Mouse (Mus musculus): ENCODE results near the gene Nptxr.

The Nptxr gene

DNA sequence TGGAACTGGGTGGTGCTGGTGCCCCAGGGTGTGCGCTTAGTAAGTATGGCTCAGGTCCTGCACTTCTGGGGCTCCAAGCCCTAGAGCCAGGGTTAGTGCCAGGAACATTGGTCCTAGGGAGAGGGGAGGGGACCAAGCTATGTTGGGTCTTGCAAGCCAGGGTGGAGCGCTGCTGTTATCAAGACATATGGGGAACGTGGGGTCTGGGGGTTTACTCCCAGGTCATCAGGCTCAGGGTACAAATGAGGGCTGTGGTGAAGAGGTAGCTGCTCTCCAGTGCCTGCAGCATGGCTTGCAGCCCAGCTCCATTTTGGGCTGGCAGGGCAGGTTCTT, 51.2 kb downstream of the Nptxr start:
- DNase-seq (ENCODE audit: low read depth, low spot score): no peak

DNA sequence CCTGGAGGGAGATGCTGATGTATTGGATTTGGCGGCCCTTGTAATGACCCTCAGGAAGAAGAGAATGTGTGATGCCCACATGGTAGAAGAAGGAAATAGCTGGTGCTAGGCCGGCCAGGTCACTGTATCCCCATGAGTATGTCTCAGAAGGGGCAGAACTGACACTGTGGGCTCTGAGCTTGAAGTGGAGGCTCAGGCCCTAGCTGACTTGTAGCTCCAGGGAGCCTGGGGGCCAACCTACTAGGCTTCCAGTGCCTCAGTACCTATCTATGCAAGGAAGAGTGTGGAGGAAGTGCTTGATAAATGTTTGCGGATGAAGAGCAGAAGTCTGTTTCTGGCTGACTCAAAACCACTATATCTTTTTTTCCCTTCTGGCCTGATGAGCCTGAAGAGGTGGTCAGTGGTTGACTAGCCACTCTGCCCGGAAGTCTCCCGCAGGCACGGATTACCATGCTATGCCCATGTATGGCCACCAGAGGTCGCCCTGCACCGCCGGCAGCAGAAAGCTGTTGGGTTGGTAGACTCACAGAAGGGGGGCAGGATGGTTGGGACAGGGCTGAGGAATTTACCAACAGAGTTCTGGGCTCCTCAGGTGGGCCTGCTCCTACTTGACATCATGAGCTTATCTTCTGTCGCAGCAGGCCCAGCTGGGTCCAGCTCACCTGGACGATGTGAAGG, 51.7 kb downstream of the Nptxr start:
- DNase-seq (ENCODE audit: low read depth, low spot score): no peak

DNA sequence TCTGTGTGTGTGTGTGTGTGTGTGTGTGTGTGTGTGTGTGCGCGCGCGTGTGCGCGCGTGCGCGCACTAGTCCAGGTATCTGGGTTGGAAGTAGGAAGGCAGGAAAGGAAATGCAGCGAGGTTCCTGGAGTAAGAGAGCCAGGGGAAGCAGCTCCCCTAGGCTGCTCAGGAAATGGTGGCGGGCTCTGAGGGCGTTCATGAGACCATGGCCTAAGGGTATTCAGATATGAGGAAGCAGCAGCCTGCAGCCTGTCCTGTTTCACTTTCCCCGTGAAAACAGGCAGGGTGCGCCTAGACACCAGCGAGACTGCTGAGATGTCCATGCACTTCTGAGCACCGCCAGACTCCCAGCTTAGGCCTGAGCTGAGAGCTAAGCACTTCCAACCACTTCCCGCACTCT, 52.8 kb downstream of the Nptxr start:
- no peak for DNase-seq (ENCODE audit: low read depth, low spot score)

DNA sequence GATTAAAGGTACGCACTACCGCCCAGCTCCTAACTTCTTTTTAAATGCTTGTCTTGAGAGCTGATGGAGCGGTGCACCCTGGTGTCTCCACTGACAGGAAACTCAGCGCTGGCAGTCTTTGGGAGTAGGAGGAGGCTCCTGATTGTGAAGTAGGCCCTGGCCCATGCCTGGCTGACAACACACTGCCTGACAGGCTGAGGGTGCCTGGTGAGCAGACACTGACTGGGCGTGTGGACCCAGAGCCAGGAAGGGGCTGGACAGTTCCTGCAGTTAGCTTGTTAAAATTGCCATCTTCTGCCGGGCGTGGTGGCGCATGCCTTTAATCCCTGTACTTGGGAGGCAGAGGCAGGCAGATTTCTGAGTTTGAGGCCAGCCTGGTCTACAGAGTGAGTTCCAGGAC, 54.3 kb downstream of the Nptxr start:
- no peak for DNase-seq (ENCODE audit: low read depth, low spot score)

DNA sequence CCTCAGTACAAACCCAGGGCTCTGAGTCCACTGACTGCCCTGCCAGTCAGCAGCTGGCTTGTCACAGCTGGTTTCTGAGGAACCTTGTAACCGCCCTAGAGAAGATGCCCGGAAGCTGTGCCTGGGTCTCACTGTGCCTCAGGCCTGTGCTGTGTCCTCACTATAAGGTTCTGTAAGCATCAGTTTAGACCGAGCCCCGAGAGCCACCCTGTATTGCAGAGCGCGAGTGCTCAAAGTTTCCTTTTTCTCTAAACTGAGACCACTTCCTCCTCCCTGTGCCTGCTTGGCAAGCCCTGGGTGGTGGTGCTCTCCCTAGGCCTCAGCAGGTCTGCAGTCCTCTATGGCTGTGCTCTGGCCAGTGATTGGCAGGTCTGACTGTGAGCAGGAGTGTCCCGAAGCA, 55.4 kb downstream of the Nptxr start:
- no peak for DNase-seq (ENCODE audit: low read depth, low spot score)

DNA sequence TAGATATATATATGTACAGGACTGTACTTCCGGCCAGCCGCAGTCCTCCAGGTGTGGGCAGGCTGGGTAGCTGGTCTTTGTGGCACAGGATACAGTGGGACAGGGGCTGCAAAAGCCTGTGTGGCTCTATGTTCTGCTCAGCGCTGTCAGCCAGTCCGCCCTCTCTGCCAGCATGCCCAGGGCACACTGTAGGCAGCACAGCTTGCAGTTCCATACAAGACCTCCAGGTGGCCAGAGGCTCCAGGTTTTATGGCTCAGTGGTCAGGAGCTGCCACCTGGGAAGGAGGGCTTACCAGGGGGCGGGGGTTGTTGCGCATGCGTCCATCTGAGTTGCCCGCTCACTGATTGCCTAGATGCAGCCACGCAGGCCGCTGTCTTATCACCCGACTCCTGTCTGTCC, 56.6 kb downstream of the Nptxr start:
- DNase-seq (ENCODE audit: low read depth, low spot score): no peak

DNA sequence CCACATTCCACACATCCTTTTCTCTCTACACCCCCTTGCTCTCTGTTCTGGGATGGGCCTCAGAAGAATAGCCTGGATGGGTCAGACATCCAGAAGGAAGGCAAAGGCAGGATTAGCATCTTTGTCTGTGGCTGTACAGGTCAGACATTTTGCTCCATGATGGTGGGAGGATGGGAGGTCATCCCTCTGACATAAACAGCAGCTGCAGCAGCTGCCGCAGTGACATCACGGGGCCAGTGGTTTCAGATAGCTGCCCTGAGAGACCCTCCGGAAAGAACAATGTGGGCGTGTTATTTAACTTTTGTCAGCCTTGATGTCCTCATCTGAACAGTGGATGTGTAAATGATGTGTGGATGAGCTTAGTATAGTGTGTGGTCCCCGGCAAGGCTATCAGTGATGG, 58.7 kb downstream of the Nptxr start:
- no peak for DNase-seq (ENCODE audit: low read depth, low spot score)

DNA sequence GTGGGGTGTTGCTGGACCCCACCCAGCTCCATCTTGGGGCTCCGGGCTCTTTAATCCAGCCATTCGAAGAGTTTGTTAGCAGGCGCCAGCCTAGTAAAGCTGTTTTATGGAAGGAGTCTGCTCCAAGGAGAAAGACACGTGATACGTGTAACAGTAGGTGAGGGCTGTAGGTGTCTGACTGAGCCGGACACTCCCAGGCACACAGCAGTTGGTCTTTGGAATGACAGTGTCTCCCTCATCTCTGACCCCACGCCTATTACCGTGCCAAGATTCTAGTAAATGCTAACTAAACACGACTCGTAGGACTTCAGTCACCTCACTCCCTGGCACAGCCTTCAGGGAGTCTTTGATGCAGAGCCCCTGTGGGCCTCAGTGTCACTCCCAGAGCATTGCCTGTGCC, 59.3 kb downstream of the Nptxr start:
- no peak for DNase-seq (ENCODE audit: low read depth, low spot score)

DNA sequence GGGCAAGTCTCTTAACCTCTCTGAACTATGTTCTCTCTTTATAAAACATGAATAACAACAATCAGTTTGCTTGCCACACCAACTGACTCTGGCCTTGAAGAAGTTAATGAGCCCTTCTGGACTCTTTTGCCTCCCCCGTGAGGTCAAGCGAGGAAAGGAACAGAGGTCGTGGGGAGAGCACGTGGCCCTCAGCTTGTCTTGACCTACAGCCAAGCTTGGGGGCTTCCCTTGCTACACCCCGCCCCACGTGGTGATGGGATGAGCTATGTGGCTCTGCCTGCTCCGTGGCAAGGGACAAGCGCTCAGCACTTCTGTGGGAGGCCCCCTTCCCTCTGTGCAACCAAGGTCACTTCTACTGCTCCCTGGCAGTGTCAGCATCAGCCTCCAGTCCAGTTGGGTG, 59.8 kb downstream of the Nptxr start:
- no peak for DNase-seq (ENCODE audit: low read depth, low spot score)

DNA sequence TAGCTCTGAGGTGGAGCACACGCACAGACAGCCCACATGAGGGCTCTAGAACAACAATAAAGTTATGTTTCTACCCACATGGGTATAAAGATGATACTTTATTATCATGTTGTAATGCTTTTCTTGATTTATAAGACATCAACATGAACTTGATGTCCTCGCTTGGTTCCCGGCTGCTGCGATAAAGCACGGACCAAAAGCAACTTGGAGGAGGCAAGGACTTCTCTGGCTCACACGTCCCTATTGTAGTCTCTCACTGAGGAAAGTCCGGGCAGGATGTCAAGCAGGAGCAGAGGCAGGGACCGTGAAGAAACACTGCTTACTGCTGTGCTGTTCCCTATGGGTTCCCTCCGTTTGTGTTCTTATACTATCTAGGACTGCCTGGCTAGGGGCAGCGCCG, 60.6 kb downstream of the Nptxr start:
- no peak for DNase-seq (ENCODE audit: low read depth, low spot score)

DNA sequence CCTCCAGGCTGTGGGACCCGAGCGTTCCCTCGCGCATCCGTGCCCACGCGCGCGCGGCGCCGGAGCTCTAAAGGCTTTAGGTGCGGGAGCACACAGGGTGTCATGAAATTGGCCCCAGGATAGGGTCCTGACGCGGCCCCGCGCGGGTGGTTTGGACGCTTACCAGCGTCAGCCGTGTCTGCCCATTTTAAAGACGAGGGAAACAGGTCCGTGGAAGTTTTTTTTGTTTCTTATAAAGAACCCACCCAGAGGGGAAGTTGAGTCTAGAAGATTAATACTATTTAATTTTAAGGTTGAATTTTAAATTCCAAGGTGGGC, 61.9 kb downstream of the Nptxr start:
- DNase-seq (ENCODE audit: low read depth, low spot score): no peak

DNA sequence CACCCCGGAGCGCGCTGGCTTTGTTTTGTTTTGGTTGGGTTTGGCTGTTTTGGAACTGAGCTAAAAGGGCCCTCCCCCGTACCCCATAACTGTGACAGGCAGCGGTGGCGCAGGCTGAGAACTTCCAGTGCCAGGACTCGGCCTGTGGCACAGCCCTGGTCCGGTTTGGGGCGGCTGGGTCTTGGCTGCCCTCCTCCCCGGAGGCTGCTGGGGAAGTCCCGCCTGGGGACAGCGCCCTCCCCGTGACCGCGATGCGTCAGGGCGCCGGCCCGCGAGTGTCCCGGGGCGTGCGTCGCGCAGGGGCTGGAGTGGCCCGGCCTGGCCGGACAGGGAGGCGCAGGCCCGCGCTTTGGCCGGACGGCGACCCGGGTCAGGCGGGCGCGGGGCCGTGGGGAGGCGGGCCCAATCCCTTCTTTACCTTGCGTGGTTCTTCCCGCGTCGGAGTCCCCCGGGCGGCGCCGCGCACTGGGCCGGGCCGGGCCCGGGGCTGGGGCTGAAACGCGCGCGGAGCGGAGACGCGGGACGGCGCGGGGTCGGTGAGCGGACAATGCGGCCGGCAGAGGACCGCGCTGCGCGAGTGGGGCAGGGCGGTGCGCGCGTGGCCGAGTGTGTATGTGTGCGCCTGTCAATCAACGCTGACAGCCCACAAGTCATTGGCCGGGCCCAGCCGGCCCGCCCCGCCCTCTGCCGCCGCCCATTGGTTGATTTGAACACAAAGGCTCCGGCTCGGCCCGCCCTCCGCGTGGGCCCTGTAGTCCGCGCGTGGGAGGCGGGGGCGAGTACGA, 62.5 kb downstream of the Nptxr start, which contains the start of gene Sun2:
Sun2 (minus strand) TSS at position 616 of the 785 bp plus-strand sequence.
- DNase-seq (ENCODE audit: low read depth, low spot score): peak; percentile 82

DNA sequence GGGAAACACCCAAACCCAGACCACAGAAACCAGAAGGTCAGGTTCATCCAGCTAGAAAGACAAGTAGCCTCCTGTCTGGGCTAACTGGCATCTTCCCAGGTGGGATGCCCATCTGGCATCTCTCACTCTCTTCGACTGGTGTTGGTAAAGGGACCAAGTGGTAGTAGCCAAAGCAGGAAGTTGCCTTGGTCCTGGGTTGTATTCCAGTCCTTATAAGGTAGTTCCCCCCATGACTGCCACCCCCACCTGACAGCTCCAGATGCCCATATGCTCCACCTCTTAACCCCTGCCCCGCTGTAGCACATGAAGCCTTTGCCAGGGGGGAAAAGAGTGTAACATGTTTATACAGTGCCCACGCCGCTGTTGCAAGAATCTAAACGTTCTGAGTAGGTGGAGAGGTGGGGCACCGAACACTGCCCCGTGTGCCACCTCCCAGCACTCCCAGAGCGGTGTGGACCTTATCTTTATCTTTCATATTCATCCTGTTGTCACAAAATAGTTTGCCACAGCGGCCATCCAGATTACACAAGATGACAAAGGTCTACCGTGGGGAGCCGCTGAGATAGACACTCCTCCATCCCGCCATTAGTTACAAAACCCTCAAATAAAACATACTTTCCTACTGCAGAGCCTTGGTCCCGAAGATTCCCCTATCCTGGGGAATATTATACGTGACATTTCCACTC, 63.2 kb downstream of the Nptxr start:
- no peak for DNase-seq (ENCODE audit: low read depth, low spot score)

DNA sequence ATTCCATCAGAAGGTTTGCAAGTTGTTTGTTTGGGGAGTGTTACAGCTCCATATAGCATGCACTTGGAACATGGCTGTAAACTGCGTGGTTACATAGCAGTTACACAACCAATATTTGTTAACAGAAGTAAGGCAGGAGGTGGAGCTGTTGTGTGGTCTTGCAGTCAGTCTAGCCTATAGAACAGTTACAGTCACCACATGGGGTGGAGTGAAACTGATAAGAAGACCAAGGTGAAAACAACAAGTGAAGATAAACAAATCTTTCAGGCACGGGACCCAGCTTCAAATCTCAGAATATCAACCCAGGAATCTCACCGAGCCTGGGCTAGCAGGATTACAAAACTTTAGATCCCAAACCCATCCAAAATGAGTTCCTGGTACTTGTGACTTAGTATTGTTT, 63.8 kb downstream of the Nptxr start:
- no peak for DNase-seq (ENCODE audit: low read depth, low spot score)

Measured in brain, embryonic 18.5 days (tissue).